Mouse (Mus musculus) G1E-ER4 (cell line): ENCODE measurements around the gene Olfr13. TPM values are rescaled to one million over a fixed set of nuclear protein-coding genes. Genes with fewer than 3 reads are reported as not detected.
"Not testable (repeated sequence)": the region's sequence is repeated elsewhere in the genome, so short reads cannot be mapped to it uniquely, and the experiment has no call there.

Source experiments
- GATA1 ChIP-seq: IDR thresholded peaks from one replicate; pipeline ENCODE4 v1.8.0; 2012; ENCODE audit warnings: low read length, inconsistent platforms
- polyA plus RNA-seq: library from polyadenylated mRNA; stranded (reverse); fragments of >175 nt; gene quantifications from 2 replicates; pipeline ENCODE4 v1.2.3, GENCODE M21; 2012

The Olfr13 gene
- polyA plus RNA-seq, result not detected in 2 replicates

DNA sequence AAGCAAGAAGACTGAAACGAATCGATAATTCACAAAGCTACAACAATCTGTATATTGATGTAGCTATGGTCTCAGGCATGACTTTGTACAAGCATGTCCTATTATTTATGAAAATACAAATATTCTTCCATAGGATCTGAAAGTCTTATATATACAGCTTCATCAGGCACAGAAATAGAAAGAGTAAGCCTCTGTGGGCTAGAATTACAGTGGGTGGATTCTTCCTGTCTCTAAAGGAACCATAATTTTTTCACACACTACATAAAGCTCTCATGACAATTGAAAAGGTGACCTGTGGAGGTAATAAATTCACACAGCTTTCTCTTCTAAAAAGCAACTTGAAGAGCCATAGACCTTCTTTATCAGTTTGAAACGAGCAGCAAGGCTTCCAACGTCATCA lies at the start of gene Olfr13:
Gene Olfr13 (plus strand): TSS at position 301 of the 400 bp plus-strand sequence.
- TF ChIP-seq GATA1, result no peak

DNA sequence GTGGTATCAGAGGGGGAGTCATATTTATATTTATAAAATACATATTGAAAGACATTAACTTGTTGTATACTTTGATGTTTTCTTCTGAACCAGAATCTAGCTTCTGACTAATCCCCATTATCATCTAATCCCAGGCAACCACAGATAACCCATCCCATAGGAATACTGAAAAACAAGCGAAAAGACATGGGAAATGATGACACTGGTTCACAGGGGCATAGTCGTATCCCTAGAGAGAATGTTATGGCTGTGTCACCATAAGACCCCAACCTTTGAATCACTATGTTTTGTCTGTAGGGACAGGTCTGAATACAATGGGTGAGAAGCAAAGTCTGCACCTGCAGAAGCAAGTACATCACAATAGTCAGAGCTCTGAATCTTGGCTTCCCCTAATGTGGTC lies 25.7 kb upstream of the Olfr13 start, which contains the start of gene Olfr237-ps1:
Gene Olfr237-ps1 (plus strand): TSS at position 301 of the 400 bp plus-strand sequence.
- TF ChIP-seq GATA1, result not testable (repeated sequence)

DNA sequence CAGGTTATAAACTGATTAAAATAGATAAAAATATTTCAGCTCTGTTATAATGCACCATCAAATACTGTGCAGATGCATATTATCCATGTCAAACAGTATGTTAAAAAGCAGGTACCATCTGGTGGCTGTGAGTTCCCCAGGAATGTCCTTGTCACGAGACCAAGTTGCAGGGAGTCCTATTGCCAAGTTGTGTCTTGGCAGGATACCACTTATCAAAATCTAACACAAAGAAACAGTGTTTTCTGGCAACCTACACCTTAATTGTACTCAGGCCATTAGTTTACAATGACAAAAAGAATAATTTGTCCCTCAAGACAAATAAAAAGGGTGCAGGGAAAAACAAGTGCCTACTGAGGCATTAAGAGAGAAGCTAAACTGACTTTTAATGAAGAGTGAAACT lies 12.4 kb upstream of the Olfr13 start:
- no peak for TF ChIP-seq GATA1

DNA sequence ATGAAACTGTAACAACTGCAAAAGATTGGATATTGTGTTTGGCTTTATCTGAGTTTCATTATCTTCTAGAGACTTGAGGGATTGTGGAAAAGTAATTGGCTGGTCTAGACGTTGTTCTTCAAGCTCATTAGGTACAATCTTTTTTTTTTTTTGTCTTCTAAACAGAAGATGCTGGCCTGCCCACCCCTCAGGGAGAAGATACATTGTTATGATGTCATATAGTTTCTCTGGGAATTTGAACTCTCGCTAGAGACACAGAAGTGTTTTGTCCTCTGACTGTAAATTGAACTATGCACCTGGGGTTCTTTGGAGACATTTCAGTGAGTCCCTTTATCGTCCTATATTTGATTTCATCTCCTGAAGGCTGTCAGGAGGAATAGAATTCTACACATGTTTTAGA lies 9.0 kb upstream of the Olfr13 start, which contains the start of gene Olfr437:
Gene Olfr437 (plus strand): TSS at position 301 of the 400 bp plus-strand sequence.
- no peak for TF ChIP-seq GATA1

DNA sequence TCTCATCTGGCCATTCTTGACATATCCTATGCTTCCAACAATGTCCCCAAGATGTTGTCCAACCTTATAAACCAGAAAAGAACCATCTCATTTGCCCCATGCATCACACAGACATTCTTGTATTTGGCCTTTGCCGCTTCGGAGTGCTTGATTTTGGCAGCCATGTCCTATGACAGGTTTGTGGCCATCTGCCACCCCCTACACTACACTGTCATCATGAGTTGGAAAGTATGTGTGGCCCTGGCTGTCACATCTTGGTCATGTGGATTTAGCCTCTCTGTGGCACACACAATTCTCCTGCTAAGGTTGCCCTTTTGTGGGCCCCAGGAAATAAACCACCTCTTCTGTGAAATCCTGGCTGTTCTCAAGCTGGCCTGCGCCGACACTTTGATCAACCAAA lies 4.7 kb upstream of the Olfr13 start:
- TF ChIP-seq GATA1, result no peak

DNA sequence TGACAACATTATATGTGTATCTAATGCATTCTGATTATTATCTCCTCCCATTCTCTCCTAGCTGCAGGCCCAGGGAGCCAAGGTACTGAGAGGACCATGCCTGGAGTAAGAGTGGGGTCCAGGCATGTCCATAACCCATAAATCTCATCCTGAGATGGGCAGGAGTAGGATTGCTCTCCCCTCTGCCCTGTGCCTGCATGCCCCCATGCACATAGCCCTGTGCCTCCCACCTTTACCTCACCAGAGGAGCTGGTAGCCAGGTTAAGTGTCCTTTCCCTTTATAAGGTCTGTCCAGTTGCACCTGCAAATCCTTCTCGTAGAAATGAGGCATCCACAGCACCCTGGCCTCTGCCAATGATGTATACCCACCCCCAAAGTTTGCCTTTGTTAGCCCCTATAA lies 6.2 kb downstream of the Olfr13 start:
- no peak for TF ChIP-seq GATA1

DNA sequence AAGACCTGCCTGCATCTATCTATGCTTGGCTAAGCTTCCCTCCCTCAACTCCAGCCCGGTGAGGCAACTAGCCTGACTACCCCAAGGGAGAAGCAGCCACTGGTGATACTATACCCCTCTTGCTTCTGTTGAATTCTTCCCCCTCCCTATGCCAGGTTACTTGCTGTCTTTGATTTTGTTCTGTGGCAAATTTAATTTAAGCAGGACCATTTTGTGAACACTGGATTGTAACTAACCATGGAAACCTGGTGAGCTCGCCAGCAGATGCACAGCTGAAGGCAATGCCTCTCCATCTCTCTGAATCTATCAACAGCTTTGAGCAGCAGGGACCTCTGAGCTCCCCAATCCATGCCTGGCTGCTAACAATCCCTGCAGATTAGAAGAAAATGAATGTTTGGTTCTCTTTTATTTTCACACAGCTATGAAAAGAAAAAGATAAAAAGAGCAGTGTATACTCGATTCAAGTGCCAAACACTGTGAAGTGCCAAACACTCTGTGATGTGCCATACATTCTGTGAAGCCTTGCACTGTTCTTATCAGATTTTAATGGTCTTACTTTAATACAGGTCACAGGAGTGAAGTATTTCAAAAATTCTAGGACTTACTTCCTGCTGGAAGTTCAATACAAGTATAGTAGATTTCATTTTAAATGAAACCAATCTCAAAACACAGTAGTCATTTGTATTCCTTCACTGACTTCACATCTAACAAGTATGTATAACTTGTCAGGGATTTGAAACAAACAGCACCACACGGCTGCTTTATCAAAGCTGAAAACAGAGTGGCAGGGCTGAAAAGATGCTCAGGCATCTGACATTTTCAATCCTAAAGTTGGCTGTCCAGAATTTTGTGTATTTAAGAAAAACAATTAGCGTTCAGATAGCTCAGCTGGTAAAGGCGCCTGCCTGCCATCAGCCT lies 6.9 kb downstream of the Olfr13 start:
- no peak for TF ChIP-seq GATA1

DNA sequence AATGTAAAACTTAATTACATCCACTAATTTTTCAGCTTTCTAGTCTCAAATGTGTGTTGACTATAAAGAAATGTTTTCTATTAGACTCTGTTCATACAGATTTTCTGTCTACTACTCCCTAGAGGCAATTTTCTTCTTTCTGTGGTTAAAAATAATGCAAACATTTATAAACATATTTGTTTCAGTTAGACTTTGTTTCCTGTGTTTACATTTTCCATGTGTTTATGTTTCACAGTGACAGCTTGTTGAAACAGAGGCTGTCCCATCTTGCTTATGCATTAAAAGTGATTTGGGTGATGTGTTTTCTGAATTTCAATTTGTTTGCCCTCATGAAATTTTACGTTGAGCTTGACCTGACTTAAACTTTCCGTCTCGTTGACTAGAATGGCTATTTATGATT lies 19.0 kb downstream of the Olfr13 start:
- no peak for TF ChIP-seq GATA1

DNA sequence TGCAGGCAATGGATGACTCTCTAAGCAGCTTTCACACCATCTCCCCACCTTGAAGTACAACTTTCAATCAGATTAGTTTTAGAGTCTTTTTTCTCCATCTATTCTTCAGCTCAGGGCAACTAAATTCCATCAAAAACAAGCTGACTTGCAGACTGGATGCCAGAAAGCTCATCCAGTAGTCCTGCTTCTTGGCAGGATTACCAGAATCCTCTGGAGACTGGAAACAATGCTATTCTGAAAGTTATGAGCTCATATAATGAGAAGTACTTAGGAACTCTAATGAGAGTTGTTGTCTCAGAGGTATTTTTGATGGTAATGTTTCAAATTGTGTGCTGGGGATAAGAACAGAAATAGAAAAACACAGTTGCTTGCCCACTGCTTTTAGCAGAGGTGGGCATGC lies 24.8 kb downstream of the Olfr13 start, which contains the start of gene Olfr435:
Gene Olfr435 (plus strand): TSS at position 366 of the 400 bp plus-strand sequence.
- no peak for TF ChIP-seq GATA1

DNA sequence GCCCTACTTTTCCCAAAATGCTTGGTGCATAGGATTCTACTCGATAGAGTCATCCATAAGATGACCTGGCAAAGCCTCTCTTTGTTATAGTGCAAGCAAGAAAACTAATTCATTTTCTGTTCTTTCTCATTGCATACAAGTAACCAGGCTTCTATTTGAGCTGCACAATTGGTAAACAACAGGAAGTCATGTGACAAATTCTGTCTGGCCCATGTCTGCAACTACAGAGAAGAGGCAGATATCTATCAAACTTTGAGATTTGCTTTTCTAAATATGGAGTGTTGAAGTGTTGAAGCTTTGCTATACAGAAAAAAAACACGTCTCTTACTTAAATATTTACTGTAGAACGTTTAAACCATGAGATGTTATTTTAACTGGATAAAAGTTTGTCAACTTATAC lies 26.2 kb downstream of the Olfr13 start:
- TF ChIP-seq GATA1, result no peak

DNA sequence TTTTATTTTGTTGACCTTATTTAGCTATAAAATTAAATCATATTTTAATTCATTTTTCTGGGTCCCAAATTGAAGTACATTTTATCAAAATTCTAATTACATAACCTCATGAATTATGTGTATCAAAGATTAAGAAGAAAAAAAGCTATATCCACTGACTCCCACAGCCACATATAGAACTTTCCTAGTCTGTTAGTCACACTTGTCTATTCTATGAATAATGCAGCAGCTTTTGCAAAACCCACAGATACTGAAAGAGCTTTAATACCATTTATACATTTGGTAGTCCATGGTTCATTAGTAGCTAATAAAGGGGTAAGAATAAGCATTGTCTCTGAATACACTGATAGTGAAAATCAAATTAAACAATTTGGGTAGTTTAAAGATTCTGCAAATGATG lies 30.8 kb downstream of the Olfr13 start:
- no peak for TF ChIP-seq GATA1

DNA sequence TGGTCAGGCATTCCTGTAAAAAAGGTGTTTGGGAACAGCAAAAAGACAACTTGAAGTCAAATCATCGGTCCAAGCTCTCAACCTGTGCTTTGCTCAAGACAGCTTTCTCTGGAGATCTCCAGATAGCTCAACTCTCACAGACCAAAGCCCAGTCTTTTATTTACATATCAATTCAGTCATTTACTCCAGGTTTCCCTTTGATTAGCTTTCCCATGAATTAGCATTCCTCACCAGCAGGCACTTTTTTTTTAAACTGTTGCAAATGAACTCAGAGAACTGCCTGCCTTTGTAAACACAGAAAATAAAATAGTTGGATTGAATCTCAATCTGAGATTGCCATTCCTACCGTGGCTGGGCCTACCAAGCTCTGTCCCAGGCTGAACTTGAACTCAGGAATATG lies 33.4 kb downstream of the Olfr13 start:
- TF ChIP-seq GATA1, result no peak

DNA sequence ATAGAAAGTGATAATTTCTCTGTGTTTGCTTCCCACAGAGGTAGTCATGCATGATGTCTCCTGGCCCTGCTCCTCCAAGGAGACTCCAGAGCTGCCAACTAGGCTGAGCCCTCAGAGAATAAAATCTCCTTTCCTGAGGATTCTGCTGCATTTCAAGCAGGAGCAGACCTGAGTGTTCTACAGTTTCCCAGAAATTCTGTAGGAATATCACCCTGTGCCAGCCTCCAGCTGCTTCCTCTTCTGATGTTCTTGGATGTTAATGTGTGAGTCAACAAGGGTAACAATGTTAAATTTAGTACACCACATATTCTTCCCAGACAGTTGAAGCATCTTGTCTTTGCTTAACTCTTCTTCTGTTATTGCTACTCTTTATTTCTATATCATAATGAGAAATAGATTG lies 40.9 kb downstream of the Olfr13 start, which contains the start of gene Olfr434:
Gene Olfr434 (plus strand): TSS at position 149 of the 400 bp plus-strand sequence.
- not testable (repeated sequence) for TF ChIP-seq GATA1

Other genes with a start within 250 kb of the Olfr13 start
- not detected in 2 replicates for gene Olfr444, start 223.1 kb upstream of the Olfr13 start, polyA plus RNA-seq
- not detected in 2 replicates for gene Olfr441, start 65.8 kb upstream of the Olfr13 start, polyA plus RNA-seq
- gene Olfr237-ps1, start 25.6 kb upstream of the Olfr13 start, polyA plus RNA-seq, result not detected in 2 replicates
- not detected in 2 replicates for gene Olfr437, start 8.9 kb upstream of the Olfr13 start, polyA plus RNA-seq
- not detected in 2 replicates for gene Olfr435, start 25.0 kb downstream of the Olfr13 start, polyA plus RNA-seq
- gene Olfr434, start 40.9 kb downstream of the Olfr13 start, polyA plus RNA-seq, result not detected in 2 replicates
- not detected in 2 replicates for gene Olfr47, start 59.4 kb downstream of the Olfr13 start, polyA plus RNA-seq
- not detected in 2 replicates for gene Arhgef5, start 93.4 kb downstream of the Olfr13 start, polyA plus RNA-seq
- not detected in 2 replicates for gene Nobox, start 137.4 kb downstream of the Olfr13 start, polyA plus RNA-seq